Mouse (Mus musculus): Measurements from ENCODE around the gene Mr1. TPM values are rescaled to one million over a fixed set of nuclear protein-coding genes. Genes with fewer than 3 reads are reported as not detected.

Mr1 gene
- polyA plus RNA-seq, 1 experiment from 2014 or later = 37.2 TPM

- Histone ChIP-seq H3K36me3 (ENCODE audit: inconsistent target) (no peaks in the 10 kb centered on the region), H3K79me2 (ENCODE audit: inconsistent target) (no peaks in the 10 kb centered on the region), H3K4me3 (ENCODE audit: inconsistent target) (no peak overlapping the region), H3K27ac (no peak overlapping the region)
- 78% methylated on average over 4 of the region's 4 CpGs for WGBS (ENCODE audit: missing documents)
These were observed 7.3 kb upstream of the Mr1 start for GRCm38 (mm10) chr1:155153906-155154305.

GRCm38 (mm10) chr1:155150821-155151220, 4.2 kb upstream of the Mr1 start:
- Histone ChIP-seq H3K79me2 (ENCODE audit: inconsistent target) (no peaks in the 10 kb centered on the region), H3K4me3 (ENCODE audit: inconsistent target) (no peak overlapping the region), H3K36me3 (ENCODE audit: inconsistent target) (no peaks in the 10 kb centered on the region), H3K27ac (no peak overlapping the region)
- 95% methylated on average over 5 of the region's 5 CpGs for WGBS (ENCODE audit: missing documents)

- Histone ChIP-seq H3K79me2 (ENCODE audit: inconsistent target) (no peaks in the 10 kb centered on the region), H3K4me3 (ENCODE audit: inconsistent target) (no peak overlapping the region), H3K27ac (no peak overlapping the region), H3K36me3 (ENCODE audit: inconsistent target) (no peaks in the 10 kb centered on the region)
- WGBS (ENCODE audit: missing documents) = 95% methylated on average over 3 of the region's 3 CpGs
These were observed 2.8 kb upstream of the Mr1 start for GRCm38 (mm10) chr1:155149403-155149802.

GRCm38 (mm10) chr1:155147228-155147627, 614 bp upstream of the Mr1 start:
- H3K27ac ChIP-seq = peak overlapping the region; percentile 61
- H3K4me3 ChIP-seq (ENCODE audit: inconsistent target) = no peak overlapping the region
- WGBS (ENCODE audit: missing documents) = 77% methylated on average over 2 of the region's 2 CpGs
- H3K36me3 ChIP-seq (ENCODE audit: inconsistent target) = no peaks in the 10 kb centered on the region
- H3K79me2 ChIP-seq (ENCODE audit: inconsistent target) = no peaks in the 10 kb centered on the region; the same call in 1 of the 2 replicates

GRCm38 (mm10) chr1:155145620-155146019, 994 bp downstream of the Mr1 start:
- Histone ChIP-seq H3K4me3 (ENCODE audit: inconsistent target) (peak overlapping the region; percentile 56), H3K27ac (peak overlapping the region; percentile 61), H3K36me3 (ENCODE audit: inconsistent target) (no peaks in the 10 kb centered on the region), H3K79me2 (ENCODE audit: inconsistent target) (no peaks in the 10 kb centered on the region; the same call in 1 of the 2 replicates)
- WGBS (ENCODE audit: missing documents) = 1% methylated on average over 6 of the region's 6 CpGs

GRCm38 (mm10) chr1:155140076-155140475, 6.5 kb downstream of the Mr1 start:
- no peak overlapping the region for H3K27ac ChIP-seq
- WGBS (ENCODE audit: missing documents) = 53% methylated on average over 2 of the region's 2 CpGs
- H3K36me3 ChIP-seq (ENCODE audit: inconsistent target) = peaks cover 8% of the 10 kb centered on the region; the same call in 1 of the 2 replicates
- H3K4me3 ChIP-seq (ENCODE audit: inconsistent target) = no peak overlapping the region
- peaks cover 6% of the 10 kb centered on the region; the same call in 1 of the 2 replicates for H3K79me2 ChIP-seq (ENCODE audit: inconsistent target)

- Histone ChIP-seq H3K79me2 (ENCODE audit: inconsistent target) (peaks cover 6% of the 10 kb centered on the region; the same call in 1 of the 2 replicates), H3K36me3 (ENCODE audit: inconsistent target) (peaks cover 8% of the 10 kb centered on the region; the same call in 1 of the 2 replicates), H3K4me3 (ENCODE audit: inconsistent target) (no peak overlapping the region), H3K27ac (0 out of 2 replicates have a peak overlapping the region, but pooled peaks have one; percentile 13)
- WGBS (ENCODE audit: missing documents) = 52% methylated on average over 7 of the region's 7 CpGs
These were observed 7.8 kb downstream of the Mr1 start for GRCm38 (mm10) chr1:155138795-155139194.

GRCm38 (mm10) chr1:155134866-155135265, 11.7 kb downstream of the Mr1 start:
- Histone ChIP-seq H3K4me3 (ENCODE audit: inconsistent target) (no peak overlapping the region), H3K79me2 (ENCODE audit: inconsistent target) (peaks cover 6% of the 10 kb centered on the region; the same call in 1 of the 2 replicates), H3K36me3 (ENCODE audit: inconsistent target) (peaks cover 15% of the 10 kb centered on the region; the same call in 1 of the 2 replicates)

GRCm38 (mm10) chr1:155127429-155127934, 19.1 kb downstream of the Mr1 start:
- Histone ChIP-seq H3K36me3 (ENCODE audit: inconsistent target) (peaks cover 7% of the 10 kb centered on the region; the same call in 1 of the 2 replicates), H3K27ac (no peak overlapping the region), H3K4me3 (ENCODE audit: inconsistent target) (no peak overlapping the region), H3K79me2 (ENCODE audit: inconsistent target) (no peaks in the 10 kb centered on the region)
- 98% methylated on average over 5 of the region's 5 CpGs for WGBS (ENCODE audit: missing documents)

More at GRCm38 (mm10) chr1:155134866-155135265, 11.7 kb downstream of the Mr1 start:
- no peak overlapping the region for H3K27ac ChIP-seq
- 94% methylated on average over 8 of the region's 8 CpGs for WGBS (ENCODE audit: missing documents)

GRCm38 (mm10) chr1:155126716-155127115, 19.9 kb downstream of the Mr1 start:
- Histone ChIP-seq H3K27ac (no peak overlapping the region), H3K36me3 (ENCODE audit: inconsistent target) (peaks cover 7% of the 10 kb centered on the region; the same call in 1 of the 2 replicates), H3K79me2 (ENCODE audit: inconsistent target) (no peaks in the 10 kb centered on the region), H3K4me3 (ENCODE audit: inconsistent target) (no peak overlapping the region)
- 87% methylated on average over 5 of the region's 5 CpGs for WGBS (ENCODE audit: missing documents)

GRCm38 (mm10) chr1:155124397-155124796, 22.2 kb downstream of the Mr1 start:
- Histone ChIP-seq H3K27ac (no peak overlapping the region), H3K4me3 (ENCODE audit: inconsistent target) (no peak overlapping the region), H3K36me3 (ENCODE audit: inconsistent target) (no peaks in the 10 kb centered on the region), H3K79me2 (ENCODE audit: inconsistent target) (no peaks in the 10 kb centered on the region)
- WGBS (ENCODE audit: missing documents) = 100% methylated on average over 5 of the region's 5 CpGs

GRCm38 (mm10) chr1:155121977-155122939, 24.4 kb downstream of the Mr1 start:
- H3K36me3 ChIP-seq (ENCODE audit: inconsistent target) = no peaks in the 10 kb centered on the region
- H3K79me2 ChIP-seq (ENCODE audit: inconsistent target) = no peaks in the 10 kb centered on the region
- H3K27ac ChIP-seq = no peak overlapping the region
- WGBS (ENCODE audit: missing documents) = 87% methylated on average over 21 of the region's 21 CpGs
- H3K4me3 ChIP-seq (ENCODE audit: inconsistent target) = no peak overlapping the region

- no peaks in the 10 kb centered on the region for H3K79me2 ChIP-seq (ENCODE audit: inconsistent target)
- 56% methylated on average over 1 of the region's 1 CpGs for WGBS (ENCODE audit: missing documents)
- H3K4me3 ChIP-seq (ENCODE audit: inconsistent target) = no peak overlapping the region
- H3K27ac ChIP-seq = no peak overlapping the region
- H3K36me3 ChIP-seq (ENCODE audit: inconsistent target) = no peaks in the 10 kb centered on the region
These were observed 26.9 kb downstream of the Mr1 start for GRCm38 (mm10) chr1:155119719-155120118.

GRCm38 (mm10) chr1:155113946-155114345, 32.7 kb downstream of the Mr1 start:
- WGBS (ENCODE audit: missing documents) = 84% methylated on average over 3 of the region's 3 CpGs
- Histone ChIP-seq H3K36me3 (ENCODE audit: inconsistent target) (no peaks in the 10 kb centered on the region), H3K4me3 (ENCODE audit: inconsistent target) (no peak overlapping the region), H3K79me2 (ENCODE audit: inconsistent target) (no peaks in the 10 kb centered on the region), H3K27ac (no peak overlapping the region)

- WGBS (ENCODE audit: missing documents) = 50% methylated on average over 1 of the region's 1 CpGs
These were observed 33.7 kb downstream of the Mr1 start for GRCm38 (mm10) chr1:155112875-155113274.

More at GRCm38 (mm10) chr1:155112875-155113274, 33.7 kb downstream of the Mr1 start:
- H3K4me3 ChIP-seq (ENCODE audit: inconsistent target) = no peak overlapping the region
- no peak overlapping the region for H3K27ac ChIP-seq
- H3K79me2 ChIP-seq (ENCODE audit: inconsistent target) = no peaks in the 10 kb centered on the region
- no peaks in the 10 kb centered on the region for H3K36me3 ChIP-seq (ENCODE audit: inconsistent target)

Data from macrophage (primary cell).